Mouse (Mus musculus) MEL (cell line): ENCODE data around the gene Pde4a. TPM values are rescaled to one million over a fixed set of nuclear protein-coding genes. Genes with fewer than 3 reads are reported as not detected.

Experiments used
- DNase-seq: peaks from one replicate; pipeline ENCODE4 v3.0.0; 2011; ENCODE audit warnings: low read depth, low spot score
- H3K27ac ChIP-seq: 2 replicates; pipeline ENCODE4 v1.5.1; 2012; ENCODE audit warnings: low read depth, mild to moderate bottlenecking, control low read depth, low read length, moderate library complexity; ENCODE audit not compliant: control insufficient read depth
- H3K27me3 ChIP-seq, 2 experiments: fragments of 150-350 bp in 1 of 2; sonication (generic) in 1 of 2; 2 replicates each; pipeline ENCODE4 v1.6.1; 2012; ENCODE audit warnings: low read length in 2 of 2, mild to moderate bottlenecking in 2 of 2, improper control_type of control experiment in 1 of 2, moderate library complexity in 1 of 2; ENCODE audit not compliant: insufficient read depth in 2 of 2, control insufficient read depth in 1 of 2
- H3K36me3 ChIP-seq, 2 experiments: 2 replicates each; pipeline ENCODE4 v1.6.1; 2012 to 2014; ENCODE audit warnings: low read length in 2 of 2, improper control_type of control experiment in 1 of 2, inconsistent platforms in 1 of 2, mild to moderate bottlenecking in 1 of 2; ENCODE audit not compliant: insufficient read depth in 2 of 2, control insufficient read depth in 1 of 2
- H3K4me1 ChIP-seq, 2 experiments: fragments of 150-350 bp in 1 of 2; sonication (generic) in 1 of 2; 2 replicates each; pipeline ENCODE4 v1.6.1; 2012; ENCODE audit warnings: low read length in 2 of 2, improper control_type of control experiment in 1 of 2, mild to moderate bottlenecking in 1 of 2; ENCODE audit not compliant: insufficient read depth in 2 of 2, control insufficient read depth in 1 of 2
- H3K4me3 ChIP-seq, 2 experiments: fragments of 150-350 bp in 1 of 2; sonication (generic) in 1 of 2; 2 replicates each; pipeline ENCODE4 v1.5.1; 2012; ENCODE audit warnings: low read depth in 2 of 2, low read length in 2 of 2, mild to moderate bottlenecking in 2 of 2, moderate library complexity in 2 of 2, control low read depth in 1 of 2, improper control_type of control experiment in 1 of 2; ENCODE audit not compliant: control insufficient read depth in 1 of 2, insufficient read depth in 1 of 2
- H3K79me2 ChIP-seq: 2 replicates; pipeline ENCODE4 v1.6.1; 2012; ENCODE audit warnings: mild to moderate bottlenecking, low read length, moderate library complexity; ENCODE audit not compliant: control insufficient read depth, poor library complexity, insufficient read depth
- H3K9ac ChIP-seq: 2 replicates; pipeline ENCODE4 v1.6.1; 2012; ENCODE audit warnings: low read depth, mild to moderate bottlenecking, control low read depth, low read length, moderate library complexity; ENCODE audit not compliant: control insufficient read depth, poor library complexity, severe bottlenecking
- H3K9me3 ChIP-seq: fragments of 150-350 bp; sonication (generic); replicated peaks from 2 replicates; pipeline ENCODE4 v1.6.1; 2012; ENCODE audit warnings: mild to moderate bottlenecking, low read length, improper control_type of control experiment, moderate library complexity; ENCODE audit not compliant: insufficient read depth
- BHLHE40 ChIP-seq: IDR thresholded peaks from 2 replicates; pipeline ENCODE4 v1.6.1; 2012; ENCODE audit warnings: low read depth, mild to moderate bottlenecking, inconsistent platforms, low read length, improper control_type of control experiment, borderline replicate concordance
- CHD1 ChIP-seq: IDR thresholded peaks from 2 replicates; pipeline ENCODE4 v1.6.1; 2012; ENCODE audit warnings: low read depth, mild to moderate bottlenecking, inconsistent platforms, low read length, improper control_type of control experiment
- CTCF ChIP-seq, 3 experiments: IDR thresholded peaks in 2 of 3; conservative IDR thresholded peaks in 1 of 3; 2 replicates each; pipeline ENCODE4 v1.5.1; 2011 to 2012; ENCODE audit warnings: low read length in 3 of 3, low read depth in 2 of 3, mild to moderate bottlenecking in 2 of 3, improper control_type of control experiment in 1 of 3, inconsistent platforms in 1 of 3, mixed read lengths in 1 of 3, moderate library complexity in 1 of 3; ENCODE audit not compliant: control insufficient read depth in 1 of 3, insufficient read depth in 1 of 3, poor library complexity in 1 of 3, severe bottlenecking in 1 of 3
- E2F4 ChIP-seq: IDR thresholded peaks from 2 replicates; pipeline ENCODE4 v1.6.1; 2011; ENCODE audit warnings: low read depth, low read length, improper control_type of control experiment, borderline replicate concordance
- GATA1 ChIP-seq: IDR thresholded peaks from 2 replicates; pipeline ENCODE4 v1.6.1; 2011; ENCODE audit warnings: low read depth, low read length, improper control_type of control experiment
- HCFC1 ChIP-seq: IDR thresholded peaks from 2 replicates; pipeline ENCODE4 v1.6.1; 2012; ENCODE audit warnings: low read depth, mild to moderate bottlenecking, inconsistent platforms, low read length, improper control_type of control experiment, moderate library complexity
- JUND ChIP-seq: IDR thresholded peaks from 2 replicates; pipeline ENCODE4 v1.6.1; 2011; ENCODE audit warnings: low read depth, mild to moderate bottlenecking, improper control_type of control experiment, low read length
- KAT2A ChIP-seq: conservative IDR thresholded peaks from 2 replicates; pipeline ENCODE4 v1.6.1; 2012; ENCODE audit warnings: low read depth, low read length, improper control_type of control experiment, inconsistent platforms
- MAFK ChIP-seq: IDR thresholded peaks from 2 replicates; pipeline ENCODE4 v1.6.1; 2011; ENCODE audit warnings: low read depth, mild to moderate bottlenecking, low read length, improper control_type of control experiment, borderline replicate concordance
- MAX ChIP-seq: IDR thresholded peaks from 2 replicates; pipeline ENCODE4 v1.6.1; 2011; ENCODE audit warnings: low read length, improper control_type of control experiment
- MAZ ChIP-seq: IDR thresholded peaks from 2 replicates; pipeline ENCODE4 v1.6.1; 2012; ENCODE audit warnings: low read depth, mild to moderate bottlenecking, inconsistent platforms, low read length, improper control_type of control experiment
- MYB ChIP-seq: IDR thresholded peaks from 2 replicates; pipeline ENCODE4 v1.6.1; 2011; ENCODE audit warnings: mild to moderate bottlenecking, low read depth, low read length, improper control_type of control experiment
- POLR2A ChIP-seq, 2 experiments: IDR thresholded peaks; 2 replicates each; pipeline ENCODE4 v1.6.1; 2011 to 2012; ENCODE audit warnings: low read length in 2 of 2, mild to moderate bottlenecking in 2 of 2, control low read depth in 1 of 2, improper control_type of control experiment in 1 of 2, low read depth in 1 of 2, moderate library complexity in 1 of 2; ENCODE audit not compliant: control insufficient read depth in 1 of 2, insufficient read depth in 1 of 2, poor library complexity in 1 of 2
- POLR2AphosphoS5 ChIP-seq: IDR thresholded peaks from 2 replicates; pipeline ENCODE4 v1.6.1; 2012; ENCODE audit warnings: low read depth, borderline replicate concordance, mild to moderate bottlenecking, inconsistent platforms, low read length, moderate library complexity, mixed read lengths
- RAD21 ChIP-seq: IDR thresholded peaks from 2 replicates; pipeline ENCODE4 v1.6.1; 2011; ENCODE audit warnings: mild to moderate bottlenecking, low read depth, low read length, improper control_type of control experiment
- SIN3A ChIP-seq: IDR thresholded peaks from 2 replicates; pipeline ENCODE4 v1.6.1; 2012; ENCODE audit warnings: low read length, improper control_type of control experiment, inconsistent platforms
- SMC3 ChIP-seq: IDR thresholded peaks from 2 replicates; pipeline ENCODE4 v1.6.1; 2011; ENCODE audit warnings: low read depth, low read length, improper control_type of control experiment
- TBP ChIP-seq: IDR thresholded peaks from 2 replicates; pipeline ENCODE4 v1.8.0; 2011; ENCODE audit warnings: low read depth, low read length, improper control_type of control experiment
- UBTF ChIP-seq: IDR thresholded peaks from 2 replicates; pipeline ENCODE4 v1.6.1; 2012; ENCODE audit warnings: low read depth, mild to moderate bottlenecking, inconsistent platforms, low read length, improper control_type of control experiment, moderate library complexity, borderline replicate concordance; ENCODE audit not compliant: insufficient read depth
- USF1 ChIP-seq: IDR thresholded peaks from 2 replicates; pipeline ENCODE4 v1.6.1; 2014; ENCODE audit warnings: low read depth, mild to moderate bottlenecking, inconsistent platforms, low read length, improper control_type of control experiment, moderate library complexity
- USF2 ChIP-seq, 2 experiments: IDR thresholded peaks; 2 replicates each; pipeline ENCODE4 v1.6.1; 2011 to 2012; ENCODE audit warnings: improper control_type of control experiment in 2 of 2, low read length in 2 of 2, borderline replicate concordance in 1 of 2, inconsistent platforms in 1 of 2, low read depth in 1 of 2, mild to moderate bottlenecking in 1 of 2; ENCODE audit not compliant: insufficient read depth in 1 of 2
- ZKSCAN1 ChIP-seq: IDR thresholded peaks from 2 replicates; pipeline ENCODE4 v1.6.1; 2012; ENCODE audit warnings: low read depth, mild to moderate bottlenecking, inconsistent platforms, low read length, improper control_type of control experiment, moderate library complexity
- polyA plus RNA-seq, 2 experiments: library from polyadenylated mRNA; stranded (reverse) in 1 of 2; unstranded in 1 of 2; fragments of >175 nt in 1 of 2; fragments of >200 nt in 1 of 2; gene quantifications; 2 replicates each; pipeline versions ENCODE4 v1.2.1 to v1.2.4; 2012; ENCODE audit warnings: low replicate concordance in 2 of 2, low read depth in 1 of 2; ENCODE audit not compliant: insufficient read length in 2 of 2, insufficient read depth in 1 of 2, missing spikeins in 1 of 2
- total RNA-seq: library from RNA; depleted of rRNA; stranded (reverse); fragments of 300-350 nt; gene quantifications from 2 replicates; pipeline ENCODE4 v1.2.3, GENCODE M21; 2012

Gene Pde4a
- total and polyA plus RNA-seq, 3 experiments: 16.6 to 53.9 (median 45.6) TPM

DNA sequence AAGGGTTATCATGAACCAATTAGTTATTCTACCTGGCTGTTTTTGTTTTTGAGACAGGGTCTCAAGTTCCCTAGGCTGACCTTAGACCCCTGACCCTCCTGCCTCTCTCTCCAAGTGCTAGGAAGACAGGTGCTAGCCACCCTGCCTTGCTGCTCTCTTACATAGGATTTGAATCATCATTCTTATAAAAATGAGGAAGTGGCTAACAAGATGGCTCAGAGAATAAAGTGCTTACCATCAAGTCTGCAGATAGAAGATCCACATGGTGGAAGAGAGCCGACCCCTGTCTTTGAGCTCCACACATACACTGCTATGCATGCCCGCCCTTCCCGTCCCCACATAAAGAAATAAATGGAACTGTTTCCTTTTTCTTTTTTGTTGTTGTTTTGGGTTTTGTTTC is 10.7 kb upstream of the Pde4a start (continued):
- TF ChIP-seq MAFK (no peak), UBTF (no peak), ZKSCAN1 (no peak), MAX (peak; percentile 82), SIN3A (peak; percentile 77), MYB (no peak), CHD1 (no peak), E2F4 (no peak), BHLHE40 (no peak), KAT2A (no peak), HCFC1 (peak; percentile 59; the same call in 1 of the 2 replicates), USF2 (IDR thresholded peaks at IDR 0.05; ENCODE audit: borderline replicate concordance in 1 of 2, insufficient read depth in 1 of 2, low read depth in 1 of 2, low read length in 2 of 2) (no peak), MAZ (no peak), USF1 (no peak), SMC3 (no peak), RAD21 (no peak), JUND (0 out of 2 replicates have a peak, but pooled peaks have one; percentile 16)

DNA sequence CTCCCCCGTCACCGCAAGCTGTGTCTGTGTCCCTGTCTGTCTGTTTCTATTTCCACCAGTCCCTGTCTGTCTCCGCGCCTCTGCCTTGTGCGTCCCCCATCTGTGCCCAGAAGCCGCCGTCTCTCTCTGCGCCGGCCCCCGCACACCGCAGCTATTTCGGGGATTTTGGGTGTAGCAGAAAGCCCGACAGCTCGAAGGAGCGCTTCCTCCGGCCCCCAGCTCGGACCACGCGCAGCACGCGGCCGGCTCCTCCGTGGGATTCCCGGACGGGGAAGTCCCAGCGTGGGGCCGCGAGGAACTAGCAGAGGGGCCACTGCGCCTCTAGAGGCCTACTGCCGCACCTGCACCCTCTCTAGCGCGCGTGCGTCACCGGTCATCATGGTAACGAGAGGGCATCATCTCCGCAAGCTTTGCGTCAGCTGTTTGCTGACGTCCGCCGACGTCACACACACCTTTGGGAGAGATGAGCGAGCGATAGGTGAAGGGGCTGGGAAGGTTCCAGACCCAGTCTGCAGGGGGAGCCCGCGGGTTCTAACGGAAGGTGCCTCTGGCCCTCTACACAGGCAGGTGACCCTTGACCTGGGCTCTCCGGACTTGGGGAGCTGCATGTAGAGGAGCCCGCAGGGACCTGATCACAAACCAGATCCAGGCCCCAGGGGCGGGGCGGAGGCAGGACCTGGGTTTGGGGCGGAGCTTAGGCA is 4.2 kb upstream of the Pde4a start:
- peak overlapping the region; percentile 75 for H3K9ac ChIP-seq
- H3K79me2 ChIP-seq: peaks cover 10% of the 10 kb centered on the region
- peak overlapping the region; percentile 49 to 69 for H3K4me3 ChIP-seq
- TF ChIP-seq CTCF (IDR thresholded peaks at IDR 0.05 in 2 of 3, conservative IDR thresholded peaks at IDR 0.05 in 1 of 3; ENCODE audit: control insufficient read depth in 1 of 3, insufficient read depth in 1 of 3, low read depth in 2 of 3, low read length in 3 of 3, poor library complexity in 1 of 3, severe bottlenecking in 1 of 3): peak in 1 of 3 experiments; percentile 100; a peak in 2 of 6 replicates
- TF ChIP-seq UBTF: peak; percentile 60; the same call in 1 of the 2 replicates
- TF ChIP-seq HCFC1: no peak
- TF ChIP-seq TBP: peak; percentile 50; the same call in 1 of the 2 replicates
- TF ChIP-seq POLR2A (IDR thresholded peaks at IDR 0.05; ENCODE audit: control insufficient read depth in 1 of 2, insufficient read depth in 1 of 2, low read depth in 1 of 2, low read length in 2 of 2, poor library complexity in 1 of 2): peak in 1 of 2 experiments; percentile 97; a peak in 2 of 4 replicates
- no peak; the same call in 1 of the 2 replicates for TF ChIP-seq GATA1
- peak; percentile 84; the same call in 1 of the 2 replicates for TF ChIP-seq POLR2AphosphoS5
- TF ChIP-seq, all 39 proteins: peak for 5
- Histone ChIP-seq H3K27me3 (no peaks in the 10 kb centered on the region), H3K27ac (peak overlapping the region; percentile 14), H3K36me3 (peaks cover 0 to 12% of the 10 kb centered on the region in 2 experiments; a peak in 2 of 4 replicates), H3K9me3 (no peaks in the 10 kb centered on the region), H3K4me1 (peaks cover 6 to 22% of the 10 kb centered on the region in 2 experiments)
- peak; percentile 99 for DNase-seq
